Mouse (Mus musculus): ENCODE measurements at regions not wholly inside any gene's neighbourhood (a gene's known extent, or its start where the extent isn't known, plus 50 kb on each side); places are given as distances from the start of the nearest gene placed in this dataset.

DNA sequence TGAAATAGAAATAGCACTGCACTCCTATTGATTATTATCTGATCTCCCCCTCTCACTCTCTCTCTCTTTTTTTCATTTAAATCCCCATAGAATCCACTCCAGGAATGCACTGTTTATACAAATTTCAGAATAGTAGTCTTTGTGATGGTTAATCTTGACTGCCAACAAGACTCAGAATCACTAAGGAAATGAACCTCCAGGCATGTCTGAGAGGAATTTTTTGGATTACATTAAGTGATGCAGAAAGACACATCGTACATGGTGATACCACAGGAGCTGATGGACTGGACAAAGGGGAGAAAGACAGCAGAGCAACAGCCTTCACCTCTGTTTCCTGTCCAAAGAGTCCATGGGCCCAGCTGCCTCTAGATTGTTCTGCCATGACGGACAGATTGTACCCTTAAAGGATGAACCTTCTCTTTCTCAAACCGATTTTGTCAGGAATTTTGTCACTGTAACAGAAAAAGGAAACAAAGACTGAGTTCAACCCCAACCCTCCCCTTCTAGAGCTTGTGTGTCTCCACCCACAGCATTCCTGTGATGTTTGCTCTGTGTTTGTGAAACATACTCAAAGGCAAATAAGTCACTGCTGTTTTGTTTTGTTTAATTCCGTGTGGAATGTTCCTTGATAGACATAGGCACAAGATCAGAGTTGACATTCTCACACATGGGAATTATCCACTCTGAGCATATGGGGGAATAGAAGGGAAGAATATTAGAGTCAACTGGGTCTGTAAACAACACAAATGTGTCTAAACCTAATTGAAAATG is 59.1 kb upstream of the Gm34302 start:
- no peak for DNase-seq (ENCODE audit: low spot score)

DNA sequence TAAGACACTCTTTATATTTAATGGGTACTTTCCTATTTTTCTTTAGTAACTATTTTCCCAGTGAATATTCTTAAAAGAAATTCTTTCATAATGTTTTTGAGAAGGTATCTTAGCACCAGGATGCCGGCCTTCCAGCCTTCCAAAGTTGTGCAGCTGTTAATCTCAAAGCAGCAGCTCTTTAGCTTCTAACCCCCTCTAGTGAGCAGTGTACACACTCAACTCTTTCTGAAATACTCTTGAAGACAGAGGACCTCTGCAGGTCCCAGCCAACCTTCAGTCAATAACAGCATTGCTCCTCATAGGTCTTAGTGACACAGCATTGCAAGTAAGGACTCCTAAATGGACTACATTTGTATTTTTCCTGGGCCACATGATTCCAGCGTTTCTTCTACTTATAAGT is 55.2 kb upstream of the Gm34302 start:
- DNase-seq (ENCODE audit: low spot score), result no peak

DNA sequence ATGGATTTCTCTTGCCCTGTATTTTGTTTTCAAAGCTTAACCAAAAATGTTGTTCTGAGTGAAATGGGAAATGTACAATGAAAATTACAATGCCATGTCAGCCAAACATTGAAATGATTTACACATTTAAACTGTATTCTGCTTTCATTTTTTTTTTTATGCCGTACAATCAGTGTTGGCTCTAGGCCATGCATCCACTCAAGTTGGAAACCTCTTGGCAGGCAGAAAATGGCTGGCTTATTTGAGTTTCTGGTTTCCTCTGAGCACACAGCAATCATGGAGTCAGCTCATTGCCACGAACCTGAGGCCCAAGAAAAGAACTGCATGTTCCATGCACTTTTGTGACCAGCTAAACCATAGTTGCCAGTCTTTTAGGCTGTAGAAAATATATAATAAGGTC is 50.5 kb upstream of the Gm34302 start:
- DNase-seq (ENCODE audit: low spot score), result peak; percentile 67

Measured in adipocyte (in vitro differentiated cells).